Mouse (Mus musculus) fat pad, adult 2 months (tissue): ENCODE data around the gene Fbxo10.
"Not testable (repeated sequence)": the region's sequence is repeated elsewhere in the genome, so short reads cannot be mapped to it uniquely, and the experiment has no call there.

ENCODE experiments used
- DNase-seq: peaks from one replicate; pipeline ENCODE4 v3.0.0-alpha.2; 2011; ENCODE audit warnings: low read depth, low spot score; ENCODE audit errors: extremely low read depth

The Fbxo10 gene

GRCm38 (mm10) chr4:45010806-45011415 lies 73.5 kb downstream of the Fbxo10 start:
- DNase-seq, result no peak

- peak; percentile 21 for DNase-seq
These were observed 79.0 kb downstream of the Fbxo10 start for GRCm38 (mm10) chr4:45005452-45005851.

- no peak for DNase-seq
These were observed 84.4 kb downstream of the Fbxo10 start for GRCm38 (mm10) chr4:45000001-45000400.

DNA sequence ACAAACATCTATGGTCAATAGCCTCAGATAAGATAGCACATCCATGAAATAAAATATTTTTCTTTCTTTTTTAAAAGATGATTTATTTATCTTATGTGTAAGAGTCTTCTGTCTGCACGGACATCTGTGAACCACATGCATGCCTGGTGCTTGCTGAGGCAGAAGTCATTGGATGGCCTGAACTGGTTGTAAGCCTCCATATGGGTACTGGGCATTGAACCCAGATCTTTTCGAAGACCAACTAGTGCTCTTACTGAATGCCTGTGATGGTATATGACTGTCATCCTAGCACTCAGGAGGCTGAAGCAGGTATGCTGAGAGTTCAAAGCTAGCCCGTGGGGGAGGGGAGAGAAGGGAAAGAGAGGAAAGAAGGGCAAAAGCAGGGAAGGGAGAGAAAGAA lies 86.3 kb downstream of the Fbxo10 start:
- no peak for DNase-seq

DNA sequence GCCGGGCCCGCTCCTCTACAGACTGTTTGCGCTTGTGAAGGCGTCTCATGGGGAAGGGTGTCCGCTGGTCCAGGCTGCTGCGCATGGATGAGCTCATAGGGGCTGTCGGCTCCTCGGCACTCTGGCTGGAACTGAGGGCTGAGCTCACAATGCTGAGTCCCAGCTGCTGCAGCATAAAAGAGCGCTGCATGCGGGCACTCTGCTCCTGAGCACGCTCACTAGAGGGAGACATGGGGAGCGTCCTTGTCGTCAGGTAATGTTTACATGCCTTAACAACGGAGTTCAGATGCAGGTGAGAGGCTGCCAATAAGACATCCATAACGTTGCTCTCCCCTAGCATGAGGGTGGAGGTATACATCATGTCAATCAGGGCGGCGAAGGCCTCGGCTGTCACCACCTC lies 89.6 kb downstream of the Fbxo10 start:
- DNase-seq, result no peak

DNA sequence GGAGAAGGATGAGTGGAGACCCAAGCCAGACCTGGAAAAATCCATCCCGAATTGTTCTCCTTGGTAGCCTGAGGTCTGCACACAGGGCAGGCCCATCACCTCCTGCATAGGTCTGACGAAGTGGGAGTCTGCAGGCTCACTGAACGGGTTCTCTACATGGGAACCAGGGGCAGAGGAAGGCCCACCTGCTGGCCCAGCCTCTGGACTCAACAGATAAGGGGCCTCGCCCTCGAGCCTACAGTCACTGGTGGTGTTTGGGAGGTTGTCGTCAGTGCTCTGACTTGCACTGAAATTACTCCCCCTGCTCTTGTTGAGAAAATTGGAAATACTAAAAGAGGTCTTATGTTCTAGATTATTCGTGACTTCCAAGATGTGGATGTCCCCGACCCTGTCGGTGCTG lies 90.6 kb downstream of the Fbxo10 start:
- DNase-seq, result no peak

DNA sequence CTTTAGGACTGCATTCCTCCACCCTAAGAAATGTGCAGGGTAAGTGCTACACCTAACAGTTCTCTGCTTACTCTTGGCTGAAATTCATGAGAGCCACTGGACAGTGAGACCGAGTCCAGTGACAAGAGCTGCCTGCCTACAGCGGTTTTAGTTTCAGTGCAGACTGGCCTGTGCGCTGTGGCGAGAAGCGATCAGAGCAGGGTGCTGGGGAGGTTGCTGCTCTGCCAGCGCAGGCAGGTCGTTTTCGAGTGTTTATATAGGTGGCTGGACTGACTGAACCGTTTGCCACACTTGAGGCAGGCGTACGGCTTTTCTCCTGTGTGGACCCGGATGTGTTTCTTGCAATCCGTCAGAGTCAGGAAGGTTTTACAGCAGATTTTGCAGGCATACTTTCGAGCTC lies 91.2 kb downstream of the Fbxo10 start:
- not testable (repeated sequence) for DNase-seq

GRCm38 (mm10) chr4:44992330-44992729 lies 92.1 kb downstream of the Fbxo10 start:
- DNase-seq, result not testable (repeated sequence)

- DNase-seq, result no peak
These were observed 93.8 kb downstream of the Fbxo10 start for GRCm38 (mm10) chr4:44990560-44990959.
